Mouse (Mus musculus) monocyte, adult 2 months (primary cell): ENCODE results near the gene Arpc4.
A peak's percentile ranks its signal among the peaks of the same experiment; 100 is the strongest.

Experiments used
- DNase-seq, 2 experiments: peaks; one replicate each; pipeline ENCODE4 v3.0.0; 2022; ENCODE audit warnings: low spot score in 2 of 2, low read depth in 1 of 2

Gene Arpc4

GRCm38 (mm10) chr6:113402094-113402493 lies 24.2 kb downstream of the Arpc4 start:
- no peak for DNase-seq

GRCm38 (mm10) chr6:113404649-113405448 lies 26.9 kb downstream of the Arpc4 start:
- no peak for DNase-seq

GRCm38 (mm10) chr6:113405483-113405882 lies 27.6 kb downstream of the Arpc4 start:
- DNase-seq, result no peak

- no peak for DNase-seq
Observed at GRCm38 (mm10) chr6:113406683-113407082, 28.8 kb downstream of the Arpc4 start.

- no peak for DNase-seq
Observed at GRCm38 (mm10) chr6:113410001-113410400, 32.1 kb downstream of the Arpc4 start.

- DNase-seq, result no peak
Observed at GRCm38 (mm10) chr6:113416416-113416815, 38.5 kb downstream of the Arpc4 start.

- DNase-seq, result no peak
Observed at GRCm38 (mm10) chr6:113418441-113419198, 40.7 kb downstream of the Arpc4 start.

- DNase-seq, result peak; percentile 81 to 90
Observed at GRCm38 (mm10) chr6:113419199-113419587, 41.3 kb downstream of the Arpc4 start, which contains the start of gene Rpusd3. TSS of gene Rpusd3 (minus strand) at chr6:113419340.

GRCm38 (mm10) chr6:113423000-113423399 lies 45.1 kb downstream of the Arpc4 start:
- DNase-seq, result no peak

- no peak for DNase-seq
Observed at GRCm38 (mm10) chr6:113424187-113424586, 46.3 kb downstream of the Arpc4 start.

- no peak for DNase-seq
Observed at GRCm38 (mm10) chr6:113426696-113427095, 48.8 kb downstream of the Arpc4 start.

GRCm38 (mm10) chr6:113427397-113427796 lies 49.5 kb downstream of the Arpc4 start:
- DNase-seq, result peak in 1 of 2 experiments; percentile 65

- DNase-seq, result no peak
Observed at GRCm38 (mm10) chr6:113428006-113428405, 50.1 kb downstream of the Arpc4 start.

GRCm38 (mm10) chr6:113429965-113430364 lies 52.0 kb downstream of the Arpc4 start:
- DNase-seq, result no peak

GRCm38 (mm10) chr6:113430846-113431245 lies 52.9 kb downstream of the Arpc4 start:
- no peak for DNase-seq

GRCm38 (mm10) chr6:113431801-113432200 lies 53.9 kb downstream of the Arpc4 start:
- no peak for DNase-seq

GRCm38 (mm10) chr6:113433661-113434060 lies 55.7 kb downstream of the Arpc4 start:
- DNase-seq, result no peak

- no peak for DNase-seq
Observed at GRCm38 (mm10) chr6:113434691-113435090, 56.8 kb downstream of the Arpc4 start.

- DNase-seq, result no peak
Observed at GRCm38 (mm10) chr6:113435664-113436205, 57.8 kb downstream of the Arpc4 start, which contains the start of gene Cidec. TSS of gene Cidec (minus strand) at chr6:113435760.

GRCm38 (mm10) chr6:113437135-113437534 lies 59.2 kb downstream of the Arpc4 start:
- no peak for DNase-seq

- DNase-seq, result no peak
Observed at GRCm38 (mm10) chr6:113438721-113439430, 61.0 kb downstream of the Arpc4 start.
